Mouse (Mus musculus): Measurements from ENCODE around the gene Cdc37l1. TPM values are rescaled to one million over a fixed set of nuclear protein-coding genes. Genes with fewer than 3 reads are reported as not detected.

Gene Cdc37l1
- polyA plus RNA-seq, 1 experiment from 2014 or later = 32.0 TPM

DNA sequence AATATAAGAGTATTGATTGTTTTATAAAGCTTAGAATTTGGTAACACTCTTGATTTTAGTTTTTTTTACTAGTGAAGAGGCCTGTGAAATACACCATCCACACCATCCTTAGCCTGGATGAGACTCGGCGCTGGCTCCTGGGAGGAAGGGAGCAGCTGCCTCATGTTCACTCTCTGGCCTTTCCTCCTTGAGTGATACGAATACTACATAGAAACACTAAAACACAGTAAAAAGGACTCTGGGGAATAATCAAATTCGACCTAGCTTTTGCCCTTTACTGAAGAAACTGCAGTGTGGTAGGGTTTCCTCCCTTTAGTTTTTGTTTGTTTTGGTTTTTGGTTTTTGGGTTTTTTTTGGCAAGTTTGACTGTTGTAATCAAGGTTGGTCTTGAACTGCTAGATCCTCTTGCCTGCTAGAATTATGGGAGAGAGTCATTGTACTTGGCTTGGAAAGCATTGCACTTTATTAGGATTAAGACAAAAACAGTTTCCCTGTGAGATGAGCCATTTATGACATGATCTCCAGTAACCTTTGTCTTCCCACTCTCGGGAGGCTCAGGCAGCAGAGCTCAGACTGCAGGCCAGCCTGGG is 24.4 kb downstream of the Cdc37l1 start:
- H3K27ac ChIP-seq = no peak overlapping the region
- H3K27me3 ChIP-seq (ENCODE audit: insufficient read depth, poor library complexity, severe bottlenecking) = no peaks in the 10 kb centered on the region
- H3K4me1 ChIP-seq = no peaks in the 10 kb centered on the region
- 88% methylated on average over 5 of the region's 5 CpGs for WGBS
- peaks cover 67% of the 10 kb centered on the region for H3K36me3 ChIP-seq
- no peak for DNase-seq (ENCODE audit: low spot score)
- H3K4me3 ChIP-seq = no peak overlapping the region
- H3K9me3 ChIP-seq = no peaks in the 10 kb centered on the region

DNA sequence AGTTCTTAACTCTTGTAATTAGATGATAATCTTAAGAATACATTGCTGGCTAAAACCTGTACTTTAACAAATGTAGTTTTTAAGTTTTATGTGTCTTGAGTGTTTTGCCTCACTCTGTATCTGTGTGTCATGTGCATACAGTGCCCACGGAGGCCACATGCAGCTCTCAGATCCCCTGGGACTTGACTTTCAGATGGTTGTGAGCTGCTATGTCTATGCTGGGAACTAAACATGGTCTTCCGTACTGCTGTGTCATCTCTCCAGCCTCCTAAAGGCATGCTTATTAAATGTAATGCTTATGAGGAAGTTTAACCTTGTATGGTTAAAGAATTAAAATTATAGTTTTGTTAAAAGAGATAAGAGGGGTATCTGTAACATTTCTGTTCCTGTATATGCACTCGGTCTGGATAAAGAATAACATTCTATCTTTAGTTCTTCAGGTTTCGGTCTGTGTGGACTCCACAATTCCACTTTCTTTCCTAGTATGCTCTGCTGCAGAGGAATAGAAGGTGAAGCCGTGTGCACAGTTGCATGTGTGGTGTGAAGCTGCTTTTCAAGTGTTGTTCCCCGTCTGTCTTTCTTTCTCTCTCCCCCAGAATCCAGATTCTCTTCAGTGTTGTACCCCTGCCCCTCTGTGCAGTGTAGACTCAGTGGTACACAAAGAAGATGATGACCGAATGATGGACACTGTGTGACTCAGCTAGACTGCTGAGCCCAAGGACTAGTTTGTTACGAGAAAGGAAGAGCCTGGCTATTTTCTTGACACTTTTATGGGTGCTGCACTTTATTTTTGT is 25.5 kb downstream of the Cdc37l1 start:
- Histone ChIP-seq H3K36me3 (peaks cover 74% of the 10 kb centered on the region), H3K27ac (no peak overlapping the region), H3K4me1 (no peaks in the 10 kb centered on the region), H3K9me3 (no peaks in the 10 kb centered on the region), H3K4me3 (no peak overlapping the region), H3K27me3 (ENCODE audit: insufficient read depth, poor library complexity, severe bottlenecking) (no peaks in the 10 kb centered on the region)
- no peak for DNase-seq (ENCODE audit: low spot score)
- WGBS = 85% methylated on average over 8 of the region's 8 CpGs

DNA sequence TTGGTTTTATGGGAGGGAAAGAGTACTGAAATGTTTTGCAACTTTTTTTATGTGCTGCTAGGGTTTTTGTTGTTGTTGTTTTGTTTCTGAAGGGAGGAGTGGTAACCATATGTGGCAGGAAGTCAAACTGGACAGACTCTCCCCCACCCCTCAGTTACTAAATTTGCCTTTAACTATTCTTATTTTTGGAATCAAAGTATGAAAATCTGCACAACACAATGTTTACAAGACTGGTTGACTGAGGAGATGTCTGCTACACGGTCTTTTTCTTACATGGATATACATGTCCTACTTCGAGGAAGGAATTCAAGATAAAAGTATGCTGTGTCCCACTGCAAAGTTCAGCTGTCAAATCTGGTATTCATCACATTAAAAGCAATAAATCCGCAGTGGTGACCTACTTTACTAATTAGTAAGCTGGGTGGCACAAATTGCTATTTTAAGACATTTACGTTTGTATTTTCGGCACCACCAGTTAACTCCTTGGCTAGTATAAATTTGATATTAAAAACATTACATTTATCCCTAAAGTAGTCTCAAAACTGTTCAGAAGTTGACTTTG is 26.1 kb downstream of the Cdc37l1 start:
- Histone ChIP-seq H3K36me3 (peaks cover 74% of the 10 kb centered on the region), H3K27me3 (ENCODE audit: insufficient read depth, poor library complexity, severe bottlenecking) (no peaks in the 10 kb centered on the region), H3K9me3 (no peaks in the 10 kb centered on the region), H3K4me1 (no peaks in the 10 kb centered on the region), H3K4me3 (no peak overlapping the region), H3K27ac (no peak overlapping the region)
- no peak for DNase-seq (ENCODE audit: low spot score)
- WGBS = 79% methylated on average over 5 of the region's 5 CpGs

DNA sequence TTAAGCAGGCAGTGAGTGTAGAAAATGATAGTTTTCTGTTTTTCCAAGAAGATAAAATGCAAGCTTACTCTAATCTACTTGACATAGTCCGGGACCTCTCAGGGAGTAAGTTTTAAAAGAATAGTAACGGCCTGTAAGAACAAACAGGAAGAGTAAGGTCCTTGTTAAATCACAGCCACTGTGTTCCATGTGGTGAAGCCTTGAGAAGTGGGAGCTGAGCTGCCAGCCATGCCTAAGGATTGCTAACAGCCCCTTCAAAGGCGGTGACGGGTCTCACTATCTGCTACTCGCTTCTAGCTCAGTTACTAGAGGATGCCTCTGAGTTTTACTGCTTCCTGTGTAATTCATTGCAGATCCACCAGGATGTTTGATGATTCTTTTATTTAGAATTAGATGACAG is 26.6 kb downstream of the Cdc37l1 start:
- no peak for DNase-seq (ENCODE audit: low spot score)
- no peaks in the 10 kb centered on the region for H3K4me1 ChIP-seq
- H3K27ac ChIP-seq = no peak overlapping the region
- no peaks in the 10 kb centered on the region for H3K27me3 ChIP-seq (ENCODE audit: insufficient read depth, poor library complexity, severe bottlenecking)
- H3K4me3 ChIP-seq = no peak overlapping the region
- WGBS = 54% methylated on average over 5 of the region's 5 CpGs
- no peaks in the 10 kb centered on the region for H3K9me3 ChIP-seq
- peaks cover 74% of the 10 kb centered on the region for H3K36me3 ChIP-seq

DNA sequence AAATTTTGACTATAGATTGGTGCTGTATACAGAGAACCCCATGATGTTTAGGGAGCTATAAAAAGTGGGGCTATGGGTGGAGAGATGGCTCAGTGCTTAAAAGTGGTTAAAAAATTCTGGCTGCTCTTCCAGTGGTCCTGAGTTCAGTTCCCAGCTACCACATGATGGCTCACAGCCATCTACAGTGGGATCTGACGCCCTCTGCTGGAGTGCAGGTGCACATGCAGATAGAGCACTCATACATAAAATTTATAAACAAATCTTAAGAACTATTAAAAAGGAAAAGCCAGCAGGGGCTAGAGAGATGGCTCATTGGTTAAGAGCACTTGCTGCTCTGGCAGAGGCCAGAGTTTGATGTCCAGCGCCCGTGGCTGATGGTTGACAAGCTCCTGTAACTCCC is 29.5 kb downstream of the Cdc37l1 start:
- H3K9me3 ChIP-seq = no peaks in the 10 kb centered on the region
- no peak for DNase-seq (ENCODE audit: low spot score)
- peaks cover 76% of the 10 kb centered on the region for H3K36me3 ChIP-seq
- 85% methylated on average over 3 of the region's 3 CpGs for WGBS
- H3K27me3 ChIP-seq (ENCODE audit: insufficient read depth, poor library complexity, severe bottlenecking) = no peaks in the 10 kb centered on the region
- H3K4me3 ChIP-seq = no peak overlapping the region
- H3K4me1 ChIP-seq = peaks cover 5% of the 10 kb centered on the region; the same call in 1 of the 2 replicates
- no peak overlapping the region for H3K27ac ChIP-seq

DNA sequence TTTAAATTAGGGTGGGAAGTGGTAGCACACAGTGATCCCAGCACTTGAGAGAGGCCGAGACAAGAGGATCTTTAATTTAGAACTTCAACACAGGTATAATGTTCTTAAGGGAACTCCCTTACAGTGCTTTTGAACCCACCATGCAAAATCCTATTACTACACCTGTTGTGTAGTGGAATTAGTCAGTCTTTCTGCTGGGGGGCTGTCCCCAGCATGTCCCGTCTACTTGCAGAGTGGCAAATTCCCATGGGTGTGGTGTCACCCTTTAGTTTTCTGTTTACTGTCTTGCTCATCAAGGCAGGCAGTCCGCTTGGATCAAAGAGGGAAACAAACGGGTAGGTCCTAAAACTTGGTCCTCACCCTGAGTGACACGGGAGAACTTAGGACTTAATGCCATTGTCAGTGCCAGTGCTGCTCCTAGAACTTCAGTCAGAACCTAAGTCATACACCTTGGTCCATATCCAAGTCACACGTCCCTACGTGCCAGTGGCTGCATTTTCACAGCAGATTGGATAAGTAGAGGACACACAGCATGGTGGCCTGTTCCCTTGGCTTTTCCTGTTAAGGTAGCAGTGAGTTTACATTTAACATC is 31.7 kb downstream of the Cdc37l1 start:
- no peak for DNase-seq (ENCODE audit: low spot score)
- 92% methylated on average over 7 of the region's 7 CpGs for WGBS

DNA sequence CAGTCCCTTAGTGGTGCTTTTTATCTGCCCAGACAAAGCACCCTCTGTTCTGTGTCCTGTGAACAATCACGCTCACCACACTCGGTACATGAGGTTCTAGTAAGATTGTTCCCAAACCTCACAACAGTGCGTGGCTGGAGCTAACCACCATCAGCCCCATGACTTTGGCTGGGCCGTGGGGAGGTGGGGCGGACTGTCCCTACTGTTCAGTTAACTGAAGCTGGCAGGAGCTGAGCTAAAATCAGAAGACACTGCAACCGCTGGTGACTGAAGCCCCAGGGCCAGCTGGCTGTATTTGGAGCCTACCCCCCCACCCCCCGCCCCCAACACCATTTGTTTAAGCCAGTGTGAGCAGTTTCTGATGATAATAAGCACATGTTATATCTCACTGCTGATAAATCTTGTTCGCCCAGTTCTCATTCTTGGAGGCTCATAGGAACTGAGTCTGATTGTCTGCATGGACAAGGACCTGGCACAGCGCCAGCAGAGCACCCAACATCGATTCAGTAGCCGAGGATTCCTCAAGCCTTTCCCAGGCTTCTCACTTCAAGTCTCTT is 34.3 kb downstream of the Cdc37l1 start:
- Histone ChIP-seq H3K4me3 (no peak overlapping the region), H3K4me1 (peaks cover 9% of the 10 kb centered on the region), H3K27me3 (ENCODE audit: insufficient read depth, poor library complexity, severe bottlenecking) (no peaks in the 10 kb centered on the region), H3K9me3 (no peaks in the 10 kb centered on the region), H3K36me3 (peaks cover 69% of the 10 kb centered on the region), H3K27ac (0 out of 2 replicates have a peak overlapping the region, but pooled peaks have one; percentile 10)
- DNase-seq (ENCODE audit: low spot score) = no peak
- WGBS = 66% methylated on average over 11 of the region's 11 CpGs

More for the DNA sequence above, 31.7 kb downstream of the Cdc37l1 start:
- Histone ChIP-seq H3K9me3 (no peaks in the 10 kb centered on the region), H3K4me3 (no peak overlapping the region), H3K27me3 (ENCODE audit: insufficient read depth, poor library complexity, severe bottlenecking) (no peaks in the 10 kb centered on the region), H3K36me3 (peaks cover 89% of the 10 kb centered on the region), H3K27ac (no peak overlapping the region), H3K4me1 (peaks cover 6% of the 10 kb centered on the region; the same call in 1 of the 2 replicates)

DNA sequence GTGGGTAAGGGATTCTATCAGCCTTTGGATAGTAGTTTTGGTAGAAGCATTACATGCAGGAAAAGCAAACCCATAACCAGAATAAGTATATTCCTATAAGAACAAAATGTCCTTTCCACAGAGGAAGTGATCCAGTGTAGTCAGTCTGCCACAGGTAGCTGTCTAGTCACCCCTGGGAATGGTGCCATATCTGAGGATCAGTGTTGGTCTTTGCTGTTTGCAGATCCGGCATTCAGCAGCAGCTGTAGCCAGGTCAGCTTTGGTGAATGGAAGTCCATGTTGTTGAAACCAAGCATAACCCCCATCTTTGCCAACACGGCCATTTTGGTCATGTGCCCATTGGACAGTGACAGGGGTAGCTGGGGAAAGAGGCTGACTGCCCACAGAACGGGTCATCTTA is 41.6 kb downstream of the Cdc37l1 start:
- H3K27ac ChIP-seq = no peak overlapping the region

DNA sequence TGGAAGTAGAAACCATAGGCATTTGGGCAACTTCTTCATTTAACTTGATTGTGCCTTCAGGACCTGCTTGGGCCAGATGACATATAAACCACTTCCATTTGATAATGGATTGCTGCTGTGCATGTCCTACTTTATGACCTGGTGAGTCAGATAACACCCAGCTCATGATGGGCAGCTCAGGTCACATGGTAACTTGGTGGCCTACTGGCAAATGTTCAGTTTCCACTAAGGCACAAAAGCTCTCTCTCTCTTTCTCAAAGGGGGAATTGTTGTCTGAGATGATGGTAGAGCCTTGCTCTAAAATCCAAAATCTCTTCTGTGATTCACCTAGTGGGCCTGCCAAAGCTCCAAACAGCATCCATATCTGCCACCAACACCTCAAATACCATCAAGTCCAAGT is 42.5 kb downstream of the Cdc37l1 start:
- no peak for DNase-seq (ENCODE audit: low spot score)
- Histone ChIP-seq H3K36me3 (peaks cover 48% of the 10 kb centered on the region), H3K4me1 (no peaks in the 10 kb centered on the region; the same call in 1 of the 2 replicates), H3K27ac (no peak overlapping the region), H3K9me3 (no peaks in the 10 kb centered on the region), H3K4me3 (no peak overlapping the region), H3K27me3 (ENCODE audit: insufficient read depth, poor library complexity, severe bottlenecking) (no peaks in the 10 kb centered on the region)

More for the DNA sequence above, 41.6 kb downstream of the Cdc37l1 start:
- Histone ChIP-seq H3K27me3 (ENCODE audit: insufficient read depth, poor library complexity, severe bottlenecking) (no peaks in the 10 kb centered on the region), H3K36me3 (peaks cover 41% of the 10 kb centered on the region), H3K4me3 (no peak overlapping the region), H3K4me1 (peaks cover 3% of the 10 kb centered on the region; the same call in 1 of the 2 replicates), H3K9me3 (no peaks in the 10 kb centered on the region)
- WGBS = 88% methylated on average over 3 of the region's 3 CpGs
- peak; percentile 41 for DNase-seq (ENCODE audit: low spot score)

DNA sequence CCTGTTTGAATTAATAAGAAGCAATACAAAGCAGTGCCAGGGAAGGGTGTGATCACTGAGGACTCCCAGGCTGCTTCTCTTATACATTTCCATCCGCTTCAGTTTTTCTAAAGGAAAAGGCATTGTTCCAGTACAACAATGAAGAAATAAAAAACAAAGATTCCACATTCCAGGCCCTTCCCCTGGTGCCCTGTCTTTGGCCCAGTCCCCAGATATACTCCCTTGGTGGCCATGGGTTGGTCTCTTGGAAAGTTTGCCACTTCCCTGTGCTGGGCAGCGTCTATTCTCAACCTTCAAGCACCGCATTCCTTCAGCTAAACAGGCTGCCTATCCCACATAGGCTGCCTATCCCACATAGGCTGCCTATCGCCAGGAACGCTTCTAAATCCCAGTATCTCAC is 46.9 kb downstream of the Cdc37l1 start:
- Histone ChIP-seq H3K27me3 (ENCODE audit: insufficient read depth, poor library complexity, severe bottlenecking) (no peaks in the 10 kb centered on the region), H3K9me3 (no peaks in the 10 kb centered on the region), H3K4me3 (no peak overlapping the region), H3K27ac (no peak overlapping the region), H3K4me1 (peaks cover 3% of the 10 kb centered on the region; the same call in 1 of the 2 replicates), H3K36me3 (peaks cover 43% of the 10 kb centered on the region)
- no peak for DNase-seq (ENCODE audit: low spot score)
- 88% methylated on average over 5 of the region's 5 CpGs for WGBS

DNA sequence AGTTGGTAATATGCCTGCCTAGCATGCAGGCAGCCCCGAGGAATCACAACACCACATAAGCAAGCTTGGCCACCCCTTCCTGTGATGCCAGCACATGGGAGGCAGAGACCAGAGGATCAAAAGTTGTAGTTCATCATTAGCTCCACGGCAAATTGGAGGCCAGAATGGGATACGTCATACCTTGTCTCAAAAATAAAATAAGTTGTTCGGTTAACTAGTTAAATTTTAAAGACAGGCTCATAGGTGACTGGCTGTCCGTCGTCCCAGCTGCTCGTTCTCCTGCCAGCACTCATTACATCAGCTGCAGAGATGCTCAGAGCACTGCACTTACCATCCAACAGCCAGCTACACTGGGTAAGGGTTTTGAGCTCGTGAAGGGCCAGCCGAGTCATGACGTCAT is 47.4 kb downstream of the Cdc37l1 start:
- no peaks in the 10 kb centered on the region for H3K9me3 ChIP-seq
- 91% methylated on average over 10 of the region's 10 CpGs for WGBS

DNA sequence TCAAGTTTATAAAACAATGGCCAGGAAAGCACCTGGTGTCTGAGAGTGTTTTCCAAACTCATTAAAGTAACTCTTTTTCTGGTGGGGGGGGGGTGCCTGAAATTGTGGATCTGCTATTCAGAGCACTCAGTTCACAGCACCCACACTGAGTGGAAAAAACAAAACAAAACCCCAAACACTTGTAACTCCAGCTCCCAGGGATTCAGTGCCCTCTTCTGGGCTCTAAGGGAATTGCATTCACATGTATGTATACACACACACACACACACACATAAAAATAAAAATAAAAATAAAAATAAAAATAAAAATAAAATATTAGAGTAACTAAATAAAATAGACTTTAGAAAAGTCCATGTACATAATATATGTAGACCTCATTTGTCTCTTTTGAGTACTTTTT is 49.2 kb downstream of the Cdc37l1 start:
- H3K9me3 ChIP-seq = no peaks in the 10 kb centered on the region
- H3K27me3 ChIP-seq (ENCODE audit: insufficient read depth, poor library complexity, severe bottlenecking) = no peaks in the 10 kb centered on the region
- H3K27ac ChIP-seq = no peak overlapping the region
- H3K36me3 ChIP-seq = peaks cover 36% of the 10 kb centered on the region
- DNase-seq (ENCODE audit: low spot score) = no peak
- peaks cover 3% of the 10 kb centered on the region; the same call in 1 of the 2 replicates for H3K4me1 ChIP-seq
- no peak overlapping the region for H3K4me3 ChIP-seq

More for the DNA sequence above, 47.4 kb downstream of the Cdc37l1 start:
- no peak overlapping the region for H3K4me3 ChIP-seq
- no peaks in the 10 kb centered on the region for H3K27me3 ChIP-seq (ENCODE audit: insufficient read depth, poor library complexity, severe bottlenecking)
- no peak overlapping the region for H3K27ac ChIP-seq
- no peak for DNase-seq (ENCODE audit: low spot score)
- H3K36me3 ChIP-seq = peaks cover 43% of the 10 kb centered on the region
- H3K4me1 ChIP-seq = peaks cover 3% of the 10 kb centered on the region; the same call in 1 of the 2 replicates

DNA sequence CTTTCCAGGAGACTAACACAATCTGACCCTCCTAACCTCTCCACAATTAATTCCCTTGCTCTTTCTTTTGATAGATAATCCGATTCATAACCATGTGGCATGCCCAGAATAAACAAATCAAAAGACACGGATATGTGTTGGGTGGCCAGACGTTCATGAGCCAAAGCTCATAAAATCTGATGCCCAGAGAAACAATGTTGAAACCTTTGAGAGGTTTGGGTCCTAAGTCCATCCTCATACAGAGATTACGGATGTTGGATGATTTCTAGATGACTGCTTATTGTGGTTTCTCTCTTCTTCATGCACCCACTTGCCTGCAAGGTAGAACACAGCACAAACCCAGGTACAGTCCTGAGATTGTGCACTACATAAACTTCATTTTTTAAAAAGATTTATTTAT is 50.1 kb downstream of the Cdc37l1 start:
- Histone ChIP-seq H3K4me3 (no peak overlapping the region), H3K9me3 (no peaks in the 10 kb centered on the region), H3K27me3 (ENCODE audit: insufficient read depth, poor library complexity, severe bottlenecking) (no peaks in the 10 kb centered on the region), H3K27ac (no peak overlapping the region), H3K36me3 (peaks cover 27% of the 10 kb centered on the region), H3K4me1 (peaks cover 3% of the 10 kb centered on the region; the same call in 1 of the 2 replicates)
- no peak for DNase-seq (ENCODE audit: low spot score)
- WGBS = 88% methylated on average over 4 of the region's 4 CpGs
